Comparison of ENCODE assay signal across 7 mouse cellular contexts in the genomic region with DNA sequence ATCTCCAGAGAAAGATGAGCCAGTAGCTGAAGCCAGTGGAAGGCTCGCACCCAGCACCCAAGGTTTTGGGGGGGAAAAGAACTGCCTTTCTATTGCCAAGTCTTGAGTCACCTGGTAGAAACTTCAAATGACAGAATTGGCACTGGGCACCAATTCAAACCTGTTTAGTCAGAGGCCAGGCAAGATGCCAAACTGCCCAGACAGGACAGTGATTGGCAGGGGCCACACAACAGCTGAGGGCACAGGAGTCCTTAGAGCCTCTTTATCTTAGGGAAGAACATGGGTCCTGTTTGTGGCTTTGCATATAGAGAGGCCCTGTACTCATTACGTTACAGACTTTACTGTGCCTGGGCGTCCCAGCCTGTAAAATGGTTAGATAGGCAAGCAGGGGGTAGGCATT. TPM values are rescaled to one million over a fixed set of nuclear protein-coding genes. Genes with fewer than 3 reads are reported as not detected.
A peak's percentile ranks its signal among the peaks of the same experiment; 100 is the strongest.
DNase-seq lines count a peak whose midpoint lies in the region; ATAC-seq and TF ChIP-seq lines count a peak whose summit lies in the region.

No protein-coding gene starts in this region.

- H3K4me1 ChIP-seq in liver, embryonic 12.5 days = peaks cover 89% of the 10 kb centered on the region
- H3K4me1 ChIP-seq in stomach, postnatal 0 days (replicated peaks; ENCODE audit: control insufficient read depth, insufficient read depth) = no peaks in the 10 kb centered on the region

- peak; percentile 56 for ATAC-seq in common myeloid progenitor, adult 5-6 weeks (replicated peaks; ENCODE audit: low read depth, poor library complexity, severe bottlenecking)
- no peak for ATAC-seq in liver, embryonic 12.5 days
- ATAC-seq in stomach, postnatal 0 days (ENCODE audit: low FRiP score, low TSS enrichment) = peak; percentile 37; the same call in 1 of the 2 replicates

- peak overlapping the region; percentile 98 for H3K27ac ChIP-seq in liver, embryonic 12.5 days
- H3K27ac ChIP-seq in stomach, postnatal 0 days (replicated peaks) = peak overlapping the region; percentile 79

- H3K9me3 ChIP-seq in liver, embryonic 12.5 days (replicated peaks) = no peaks in the 10 kb centered on the region
- no peaks in the 10 kb centered on the region for H3K9me3 ChIP-seq in stomach, postnatal 0 days (ENCODE audit: control insufficient read depth, low read length)

- H3K27me3 ChIP-seq in liver, embryonic 12.5 days (replicated peaks) = no peaks in the 10 kb centered on the region
- no peaks in the 10 kb centered on the region for H3K27me3 ChIP-seq in stomach, postnatal 0 days (ENCODE audit: control insufficient read depth, insufficient read depth, low read length)

- H3K36me3 ChIP-seq in liver, embryonic 12.5 days = no peaks in the 10 kb centered on the region
- H3K36me3 ChIP-seq in stomach, postnatal 0 days (ENCODE audit: control insufficient read depth, insufficient read depth, low read length) = no peaks in the 10 kb centered on the region

- no peak overlapping the region for H3K9ac ChIP-seq in liver, embryonic 12.5 days
- no peak overlapping the region for H3K9ac ChIP-seq in stomach, postnatal 0 days (ENCODE audit: low read length)

- no peak overlapping the region for H3K4me3 ChIP-seq in liver, embryonic 12.5 days
- H3K4me3 ChIP-seq in stomach, postnatal 0 days (ENCODE audit: low read depth, low read length) = no peak overlapping the region

- DNase-seq in testis, postnatal 10 days (ENCODE audit: low spot score) = peak; percentile 67
- no peak for DNase-seq in testis, postnatal 14 days (ENCODE audit: low spot score)
- peak; percentile 63 for DNase-seq in stomach, postnatal 0 days (ENCODE audit: low spot score)
- DNase-seq in thymus, postnatal 36 days = no peak
- DNase-seq in spleen, postnatal 14 days (ENCODE audit: low spot score in 2 of 2) = no peak

- 38% methylated on average over 3 of the region's 3 CpGs for WGBS in liver, embryonic 12.5 days (ENCODE audit: insufficient replicate concordance)
- WGBS in stomach, postnatal 0 days = 77% methylated on average over 3 of the region's 3 CpGs

- no peak overlapping the region for H3K4me2 ChIP-seq in liver, embryonic 12.5 days
- H3K4me2 ChIP-seq in stomach, postnatal 0 days (replicated peaks; ENCODE audit: low read depth) = no peak overlapping the region

- TF ChIP-seq EP300 in stomach, postnatal 0 days (optimal IDR thresholded peaks at IDR 0.05) = no peak

- no peak for TF ChIP-seq CTCF in stomach, postnatal 0 days (IDR thresholded peaks at IDR 0.05; ENCODE audit: low read depth)

RNA-seq across cellular contexts. Expression of a gene that starts 7.0 kb away (rescaled TPM):
- 293 and 407 TPM in 2 replicates for total RNA-seq in common myeloid progenitor, adult 5-6 weeks (2017)
- 78.5 and 80.9 TPM in 2 replicates for polyA plus RNA-seq in liver, embryonic 12.5 days (2016; fragmentation: Nextera tagmentation; extraction: Ambion mirVana)
- polyA plus RNA-seq in stomach, postnatal 0 days (2015; fragmentation: Nextera tagmentation; extraction: Ambion mirVana) = 42.4 and 50.9 TPM in 2 replicates

RNA-seq across cellular contexts. Expression of a gene that starts 44.1 kb away (rescaled TPM):
- 0.05 TPM in 1 of 2 replicates, not detected in the other for total RNA-seq in common myeloid progenitor, adult 5-6 weeks (2017)
- polyA plus RNA-seq in liver, embryonic 12.5 days (2016; fragmentation: Nextera tagmentation; extraction: Ambion mirVana) = 0.90 and 0.91 TPM in 2 replicates
- 0.15 and 0.27 TPM in 2 replicates for polyA plus RNA-seq in stomach, postnatal 0 days (2015; fragmentation: Nextera tagmentation; extraction: Ambion mirVana)

RNA-seq across cellular contexts. Expression of a gene that starts 49.7 kb away (rescaled TPM):
- 0.58 and 2.2 TPM in 2 replicates for total RNA-seq in common myeloid progenitor, adult 5-6 weeks (2017)
- polyA plus RNA-seq in liver, embryonic 12.5 days (2016; fragmentation: Nextera tagmentation; extraction: Ambion mirVana) = 9.1 and 10.0 TPM in 2 replicates
- polyA plus RNA-seq in stomach, postnatal 0 days (2015; fragmentation: Nextera tagmentation; extraction: Ambion mirVana) = 12.0 and 12.7 TPM in 2 replicates

RNA-seq across cellular contexts. Expression of a gene that starts 49.9 kb away (rescaled TPM):
- total RNA-seq in common myeloid progenitor, adult 5-6 weeks (2017) = 144 and 156 TPM in 2 replicates
- 7.9 and 8.7 TPM in 2 replicates for polyA plus RNA-seq in liver, embryonic 12.5 days (2016; fragmentation: Nextera tagmentation; extraction: Ambion mirVana)
- polyA plus RNA-seq in stomach, postnatal 0 days (2015; fragmentation: Nextera tagmentation; extraction: Ambion mirVana) = 0.61 and 0.92 TPM in 2 replicates

Comparison
In these comparisons a context has a peak if more than half of its experiments do, and no peak if none do; other contexts are left out.
1. DNase-seq: peak in testis, postnatal 10 days (single experiment) and stomach, postnatal 0 days (single experiment); none in testis, postnatal 14 days (single experiment), thymus, postnatal 36 days (0 of 2) and spleen, postnatal 14 days (0 of 2).